Mouse (Mus musculus) CH12.LX (cell line): Measurements from ENCODE around the gene Ccdc155.

ENCODE experiments used
- BHLHE40 ChIP-seq: IDR thresholded peaks from 2 replicates; pipeline ENCODE4 v1.6.1; 2011; ENCODE audit warnings: mild to moderate bottlenecking, low read depth, low read length, improper control_type of control experiment
- CHD2 ChIP-seq: IDR thresholded peaks from 2 replicates; pipeline ENCODE4 v1.6.1; 2011; ENCODE audit warnings: low read length, improper control_type of control experiment
- E2F4 ChIP-seq: IDR thresholded peaks from 2 replicates; pipeline ENCODE4 v1.6.1; 2011; ENCODE audit warnings: low read depth, low read length, improper control_type of control experiment; ENCODE audit not compliant: insufficient replicate concordance
- EP300 ChIP-seq: IDR thresholded peaks from 2 replicates; pipeline ENCODE4 v1.6.1; 2011; ENCODE audit warnings: low read length, improper control_type of control experiment
- ETS1 ChIP-seq: conservative IDR thresholded peaks from 2 replicates; pipeline ENCODE4 v1.6.1; 2012; ENCODE audit warnings: low read depth, mild to moderate bottlenecking, inconsistent platforms, low read length, improper control_type of control experiment, moderate library complexity
- JUND ChIP-seq: conservative IDR thresholded peaks from 2 replicates; pipeline ENCODE4 v1.6.1; 2011; ENCODE audit warnings: low read depth, low read length, improper control_type of control experiment
- MAX ChIP-seq: IDR thresholded peaks from 2 replicates; pipeline ENCODE4 v1.6.1; 2011; ENCODE audit warnings: low read length, improper control_type of control experiment
- MEF2A ChIP-seq: IDR thresholded peaks from 2 replicates; pipeline ENCODE4 v1.6.1; 2014; ENCODE audit warnings: low read depth, mild to moderate bottlenecking, inconsistent platforms, low read length, improper control_type of control experiment, borderline replicate concordance
- POLR2A ChIP-seq: IDR thresholded peaks from 2 replicates; pipeline ENCODE4 v1.6.1; 2011; ENCODE audit warnings: low read depth, mild to moderate bottlenecking, improper control_type of control experiment, low read length
- POLR2AphosphoS2 ChIP-seq: IDR thresholded peaks from 2 replicates; pipeline ENCODE4 v1.6.1; 2011; ENCODE audit warnings: low read depth, low read length, improper control_type of control experiment
- RCOR1 ChIP-seq: conservative IDR thresholded peaks from 2 replicates; pipeline ENCODE4 v1.6.1; 2012; ENCODE audit warnings: low read depth, mild to moderate bottlenecking, inconsistent platforms, low read length, improper control_type of control experiment
- UBTF ChIP-seq: IDR thresholded peaks from 2 replicates; pipeline ENCODE4 v1.6.1; 2012; ENCODE audit warnings: low read depth, mild to moderate bottlenecking, inconsistent platforms, low read length, improper control_type of control experiment, moderate library complexity
- USF2 ChIP-seq: conservative IDR thresholded peaks from 2 replicates; pipeline ENCODE4 v1.6.1; 2011; ENCODE audit warnings: low read depth, low read length, improper control_type of control experiment

DNA sequence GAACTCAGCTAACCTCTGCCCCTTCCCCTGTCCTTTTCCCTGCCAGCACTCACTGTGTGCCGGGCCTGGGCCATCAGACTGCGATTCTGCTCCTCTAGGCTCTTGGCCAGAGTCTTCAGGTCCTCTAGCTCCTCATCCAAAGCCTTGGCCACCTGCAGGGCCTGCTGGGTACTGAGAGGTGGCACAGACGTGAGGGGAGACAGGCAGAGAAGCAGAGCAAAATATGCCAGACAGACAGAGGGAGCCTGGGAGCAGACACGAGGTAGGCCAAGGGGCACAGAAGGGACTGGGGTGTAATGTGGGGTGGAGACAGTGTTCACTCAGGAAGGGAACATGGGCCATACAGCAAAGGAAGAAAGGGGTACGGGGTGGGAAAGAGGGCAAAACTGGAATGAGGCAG is 11.3 kb downstream of the Ccdc155 start:
- no peak for TF ChIP-seq BHLHE40
- TF ChIP-seq MAX = no peak
- no peak for TF ChIP-seq E2F4
- no peak for TF ChIP-seq EP300
- no peak for TF ChIP-seq ETS1
- no peak for TF ChIP-seq MEF2A
- no peak for TF ChIP-seq JUND
- TF ChIP-seq USF2 = no peak
- no peak for TF ChIP-seq UBTF
- no peak for TF ChIP-seq RCOR1
- no peak for TF ChIP-seq POLR2A
- TF ChIP-seq CHD2 = no peak
- no peak for TF ChIP-seq POLR2AphosphoS2
